In the genomic region with DNA sequence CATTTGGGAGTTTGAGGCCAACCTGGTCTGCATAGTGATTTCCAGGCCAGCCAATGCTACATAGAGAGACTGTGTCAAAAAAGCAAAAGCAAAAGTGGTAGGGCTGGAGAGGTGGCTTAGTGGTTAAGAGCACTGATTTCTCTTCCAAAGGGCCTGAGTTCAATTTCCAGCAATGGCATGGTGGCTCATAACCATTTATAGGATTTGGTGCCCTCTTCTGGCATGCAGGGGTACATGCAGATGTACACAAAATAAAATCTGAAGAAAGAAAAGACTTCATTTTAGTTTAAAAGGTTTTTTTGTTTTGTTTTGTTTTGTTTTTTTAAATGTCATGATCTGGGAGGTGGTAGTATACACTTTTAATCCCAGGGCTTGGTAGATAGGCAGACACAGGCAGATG, we compare ENCODE assay signal across 10 mouse cellular contexts. TPM values are rescaled to one million over a fixed set of nuclear protein-coding genes. Genes with fewer than 3 reads are reported as not detected.
DNase-seq lines count a peak whose midpoint lies in the region; TF ChIP-seq lines count a peak whose summit lies in the region.
"Had no signal": no experiment of that assay in that cellular context is flagged by ENCODE, and none has a peak within 500 bp of the region (broad histone marks: within the 10 kb centered on the region; RNA-seq: fewer than 3 reads in every experiment).

No protein-coding gene starts in this region.

- intact Hi-C loops in left cerebral cortex, adult 2 months (cut with DNase I) = loop anchor here (5.0 kb wide), 1 partner anchor 33 kb away; a partner anchor contains a TSS
- intact Hi-C loops in left cerebral cortex, postnatal 4 days (cut with DNase I) = no loop called here

- H3K27ac ChIP-seq in left cerebral cortex, adult 2 months = no peak overlapping the region
- H3K27ac ChIP-seq: heart, embryonic 13.5 days; neural tube, embryonic 12.5 days had no signal

- TF ChIP-seq CTCF in left cerebral cortex, adult 2 months (IDR thresholded peaks at IDR 0.05) = peak; percentile 68

- H3K4me3 ChIP-seq in left cerebral cortex, adult 2 months = no peak overlapping the region
- H3K4me3 ChIP-seq: heart, embryonic 13.5 days; neural tube, embryonic 12.5 days had no signal

- peak; percentile 24 for DNase-seq in adrenal gland, postnatal 14 days
- DNase-seq in adrenal gland, adult 8-10 months = no peak
- no peak for DNase-seq in left cerebral cortex, adult 2 months (ENCODE audit: extremely low spot score in 1 of 2, low spot score in 2 of 2)
- DNase-seq in left cerebral cortex, postnatal 4 days = no peak
- DNase-seq in ES-CJ7 (ENCODE audit: low read depth, low spot score) = peak; percentile 48
- DNase-seq in embryo, embryonic 11 days = peak; percentile 57
- no peak for DNase-seq in layer of hippocampus, adult 8-10 months (ENCODE audit: low spot score in 2 of 2)
- no peak for DNase-seq in c-Kit-positive CD71-positive TER-119-positive erythroid progenitor cells, embryonic 14.5 days (ENCODE audit: low spot score)

RNA-seq across cellular contexts. Expression of a gene that starts 4.2 kb away (rescaled TPM):
- 94.3 and 97.0 TPM in 2 replicates for total RNA-seq in adrenal gland, postnatal 14 days (2021)
- 100 to 1,000 TPM; 106 to 127 (median 114) TPM for total RNA-seq in adrenal gland, adult 8-10 months (2022)
- total RNA-seq in left cerebral cortex, adult 2 months (2021) = 10 to 100 TPM; 89.2 to 98.0 TPM
- 10 to 100 TPM; 82.1 to 83.7 TPM for total RNA-seq in left cerebral cortex, postnatal 4 days (2021)
- 10 to 100 TPM; 86.8 to 99.4 (median 88.9) TPM for total RNA-seq in layer of hippocampus, adult 8-10 months (2022)

RNA-seq across cellular contexts. Expression of a gene that starts 6.3 kb away (rescaled TPM):
- 34.8 and 45.9 TPM in 2 replicates for total RNA-seq in adrenal gland, postnatal 14 days (2021)
- 10 to 100 TPM; 67.7 to 72.0 (median 69.9) TPM for total RNA-seq in adrenal gland, adult 8-10 months (2022)
- total RNA-seq in left cerebral cortex, adult 2 months (2021) = 10 to 100 TPM; 26.2 to 33.4 TPM
- total RNA-seq in left cerebral cortex, postnatal 4 days (2021) = 10 to 100 TPM; 20.3 to 22.0 TPM
- 10 to 100 TPM; 22.6 to 30.6 (median 26.6) TPM for total RNA-seq in layer of hippocampus, adult 8-10 months (2022)

RNA-seq across cellular contexts. Expression of a gene that starts 31.4 kb away (rescaled TPM):
- total RNA-seq in adrenal gland, postnatal 14 days (2021) = 38.5 and 41.6 TPM in 2 replicates
- total RNA-seq in adrenal gland, adult 8-10 months (2022) = 10 to 100 TPM; 53.5 to 74.5 (median 61.5) TPM
- total RNA-seq in left cerebral cortex, adult 2 months (2021) = 100 to 1,000 TPM; 133 to 140 TPM
- total RNA-seq in left cerebral cortex, postnatal 4 days (2021) = 100 to 1,000 TPM in 1 of 2 experiments, 10 to 100 TPM in 1; 91.0 to 105 TPM
- total RNA-seq in layer of hippocampus, adult 8-10 months (2022) = 100 to 1,000 TPM; 101 to 122 (median 113) TPM

RNA-seq across cellular contexts. Expression of a gene that starts 34.2 kb away (rescaled TPM):
- 0.79 and 1.2 TPM in 2 replicates for total RNA-seq in adrenal gland, postnatal 14 days (2021)
- 1 to 10 TPM in 3 of 4 experiments, under 1 TPM in 1; 0.90 to 1.2 (median 1.1) TPM for total RNA-seq in adrenal gland, adult 8-10 months (2022)
- 10 to 100 TPM; 54.0 to 57.0 TPM for total RNA-seq in left cerebral cortex, adult 2 months (2021)
- 10 to 100 TPM; 41.0 to 44.8 TPM for total RNA-seq in left cerebral cortex, postnatal 4 days (2021)
- total RNA-seq in layer of hippocampus, adult 8-10 months (2022) = 10 to 100 TPM; 32.7 to 35.8 (median 34.4) TPM

RNA-seq across cellular contexts. Expression of a gene that starts 47.2 kb away (rescaled TPM):
- 10.0 and 11.5 TPM in 2 replicates for total RNA-seq in adrenal gland, postnatal 14 days (2021)
- 1 to 10 TPM; 4.8 to 8.4 (median 6.7) TPM for total RNA-seq in adrenal gland, adult 8-10 months (2022)
- total RNA-seq in left cerebral cortex, adult 2 months (2021) = 1 to 10 TPM; 4.1 to 5.4 TPM
- 1 to 10 TPM; 3.9 to 4.8 TPM for total RNA-seq in left cerebral cortex, postnatal 4 days (2021)
- 1 to 10 TPM; 2.8 to 5.0 (median 3.5) TPM for total RNA-seq in layer of hippocampus, adult 8-10 months (2022)

Comparison
In these comparisons a context has a peak if more than half of its experiments do, and no peak if none do; other contexts are left out.
1. DNase-seq: peak in adrenal gland, postnatal 14 days (single experiment), ES-CJ7 (single experiment) and embryo, embryonic 11 days (single experiment); none in adrenal gland, adult 8-10 months (single experiment), left cerebral cortex, adult 2 months (0 of 2), left cerebral cortex, postnatal 4 days (single experiment), layer of hippocampus, adult 8-10 months (0 of 2) and c-Kit-positive CD71-positive TER-119-positive erythroid progenitor cells, embryonic 14.5 days (single experiment).